Mouse (Mus musculus) liver, postnatal 0 days (tissue): ENCODE data around the gene Steap3. TPM values are rescaled to one million over a fixed set of nuclear protein-coding genes. Genes with fewer than 3 reads are reported as not detected.
"Not testable (repeated sequence)": the region's sequence is repeated elsewhere in the genome, so short reads cannot be mapped to it uniquely, and the experiment has no call there.

Source experiments
- ATAC-seq: fragments of 200-750 bp; cut with Nextera tagmentation; 2 replicates; pipeline ENCODE4 v1.8.0; 2017; ENCODE audit warnings: mild to moderate bottlenecking, moderate library complexity
- DNase-seq: peaks from one replicate; pipeline ENCODE4 v3.0.0-alpha.2; 2016
- H3K27ac ChIP-seq: fragments of 300-500 bp; sonication (generic); 2 replicates; pipeline ENCODE4 v1.5.1; 2014; ENCODE audit warnings: antibody characterized with exemption, moderate library complexity, mild to moderate bottlenecking, low read depth
- H3K27me3 ChIP-seq: fragments of 300-500 bp; sonication (generic); 2 replicates; pipeline ENCODE4 v1.6.1; 2014; ENCODE audit warnings: low read length, control low read depth, mixed read lengths; ENCODE audit not compliant: insufficient read depth
- H3K36me3 ChIP-seq: fragments of 300-500 bp; sonication (generic); replicated peaks from 2 replicates; pipeline ENCODE4 v1.6.1; 2014; ENCODE audit warnings: mild to moderate bottlenecking, control low read depth, low read length, moderate library complexity, mixed read lengths; ENCODE audit not compliant: insufficient read depth
- H3K4me1 ChIP-seq: fragments of 300-500 bp; sonication (generic); 2 replicates; pipeline ENCODE4 v1.6.1; 2014; ENCODE audit warnings: antibody characterized with exemption, mild to moderate bottlenecking, control low read depth; ENCODE audit not compliant: insufficient read depth
- H3K4me2 ChIP-seq: fragments of 300-500 bp; sonication (generic); 2 replicates; pipeline ENCODE4 v1.6.1; 2014; ENCODE audit warnings: low read depth, mild to moderate bottlenecking, low read length, moderate library complexity, mixed read lengths
- H3K4me3 ChIP-seq: fragments of 300-500 bp; sonication (generic); 2 replicates; pipeline ENCODE4 v1.5.1; 2014; ENCODE audit warnings: low read depth, low read length
- H3K9ac ChIP-seq: fragments of 300-500 bp; sonication (generic); replicated peaks from 2 replicates; pipeline ENCODE4 v1.6.1; 2014; ENCODE audit warnings: mild to moderate bottlenecking, moderate library complexity
- H3K9me3 ChIP-seq: fragments of 300-500 bp; sonication (generic); 2 replicates; pipeline ENCODE4 v1.6.1; 2016; ENCODE audit warnings: mild to moderate bottlenecking, control low read depth, low read length, mixed read lengths
- CTCF ChIP-seq: sonication (generic); IDR thresholded peaks from 2 replicates; pipeline ENCODE4 v1.5.1; 2016; ENCODE audit warnings: antibody characterized with exemption, low read depth
- EP300 ChIP-seq: IDR thresholded peaks from 2 replicates; pipeline ENCODE4 v1.6.1; 2016; ENCODE audit warnings: antibody characterized with exemption, low read depth, mild to moderate bottlenecking
- WGBS: fragments of 180-500 bp; shearing (Covaris S2); extraction: QIAGEN DNeasy Blood & Tissue Kit; methylation state at CpG from one replicate; pipeline ENCODE4 v1.1.7; 2014; ENCODE audit not compliant: insufficient replicate concordance; 5-methylcytosine and 5-hydroxymethylcytosine counted together
- polyA plus RNA-seq: library from polyadenylated mRNA; unstranded; fragments of >200 nt; fragmentation: Nextera tagmentation; extraction: Ambion mirVana; gene quantifications from 2 replicates; pipeline ENCODE4 v1.2.1, GENCODE M21; 2015

The Steap3 gene
- polyA plus RNA-seq, 1 experiment from 2014 or later = 27.2 TPM

GRCm38 (mm10) chr1:120289843-120290242 is 17.3 kb upstream of the Steap3 start:
- Histone ChIP-seq H3K9ac (no peak overlapping the region), H3K27ac (no peak overlapping the region), H3K4me1 (no peaks in the 10 kb centered on the region), H3K27me3 (no peaks in the 10 kb centered on the region), H3K4me3 (no peak overlapping the region), H3K36me3 (no peaks in the 10 kb centered on the region), H3K9me3 (peaks cover 11% of the 10 kb centered on the region; the same call in 1 of the 2 replicates), H3K4me2 (no peak overlapping the region)
- TF ChIP-seq EP300 (no peak), CTCF (peak; percentile 43)
- WGBS = 53% methylated on average over 2 of the region's 2 CpGs
- DNase-seq (no peak), ATAC-seq (no peak)

- no peak for DNase-seq
- peaks cover 7% of the 10 kb centered on the region; the same call in 1 of the 2 replicates for H3K9me3 ChIP-seq
- TF ChIP-seq CTCF (no peak), EP300 (no peak)
- no peak for ATAC-seq
- H3K9ac ChIP-seq = no peak overlapping the region
- H3K4me3 ChIP-seq = no peak overlapping the region
- H3K4me1 ChIP-seq = no peaks in the 10 kb centered on the region
- H3K36me3 ChIP-seq = no peaks in the 10 kb centered on the region
- 63% methylated on average over 4 of the region's 4 CpGs for WGBS
- H3K27ac ChIP-seq = no peak overlapping the region
- no peak overlapping the region for H3K4me2 ChIP-seq
- H3K27me3 ChIP-seq = no peaks in the 10 kb centered on the region
Measured at GRCm38 (mm10) chr1:120287679-120288078, 15.2 kb upstream of the Steap3 start.

- peak; percentile 48 for ATAC-seq
- H3K36me3 ChIP-seq, H3K4me3 ChIP-seq, H3K27ac ChIP-seq, H3K9ac ChIP-seq, H3K4me2 ChIP-seq, DNase-seq, H3K27me3 ChIP-seq, H3K4me1 ChIP-seq, H3K9me3 ChIP-seq: not testable (repeated sequence)
- WGBS = 91% methylated on average over 1 of the region's 1 CpGs
Measured at GRCm38 (mm10) chr1:120276058-120276457, 3.6 kb upstream of the Steap3 start.

- no peak for TF ChIP-seq CTCF
- no peak for TF ChIP-seq EP300
- ATAC-seq (no peak), DNase-seq (no peak)
- peaks cover 17% of the 10 kb centered on the region for H3K4me1 ChIP-seq
- H3K27me3 ChIP-seq = no peaks in the 10 kb centered on the region
- H3K4me3 ChIP-seq = no peak overlapping the region
- no peak overlapping the region for H3K4me2 ChIP-seq
- H3K9ac ChIP-seq = no peak overlapping the region
- 80% methylated on average over 3 of the region's 3 CpGs for WGBS
- no peaks in the 10 kb centered on the region for H3K9me3 ChIP-seq
- no peak overlapping the region for H3K27ac ChIP-seq
- no peaks in the 10 kb centered on the region for H3K36me3 ChIP-seq
Measured at GRCm38 (mm10) chr1:120275224-120275623, 2.7 kb upstream of the Steap3 start.

GRCm38 (mm10) chr1:120270882-120271281 is 1.6 kb downstream of the Steap3 start:
- TF ChIP-seq CTCF (no peak), EP300 (no peak)
- H3K27ac ChIP-seq = peak overlapping the region; percentile 78; the same call in 1 of the 2 replicates
- H3K4me3 ChIP-seq = peak overlapping the region; percentile 57
- peaks cover 57% of the 10 kb centered on the region for H3K4me1 ChIP-seq
- H3K4me2 ChIP-seq = peak overlapping the region; percentile 97
- DNase-seq (no peak), ATAC-seq (peak; percentile 28; the same call in 1 of the 2 replicates)
- H3K36me3 ChIP-seq = no peaks in the 10 kb centered on the region
- H3K9me3 ChIP-seq = no peaks in the 10 kb centered on the region
- WGBS = 56% methylated on average over 3 of the region's 3 CpGs
- peak overlapping the region; percentile 71 for H3K9ac ChIP-seq
- H3K27me3 ChIP-seq = no peaks in the 10 kb centered on the region

- peak; percentile 71 for DNase-seq
- peak overlapping the region; percentile 71 for H3K9ac ChIP-seq
- TF ChIP-seq CTCF = no peak
- no peak for TF ChIP-seq EP300
- no peaks in the 10 kb centered on the region for H3K27me3 ChIP-seq
- peak; percentile 74 for ATAC-seq
- H3K4me3 ChIP-seq = peak overlapping the region; percentile 57
- peak overlapping the region; percentile 78 for H3K27ac ChIP-seq
- H3K4me2 ChIP-seq = peak overlapping the region; percentile 97
- peaks cover 63% of the 10 kb centered on the region for H3K4me1 ChIP-seq
- H3K36me3 ChIP-seq = no peaks in the 10 kb centered on the region
- WGBS = 49% methylated on average over 7 of the region's 7 CpGs
- no peaks in the 10 kb centered on the region for H3K9me3 ChIP-seq
Measured at GRCm38 (mm10) chr1:120270115-120270514, 2.4 kb downstream of the Steap3 start.

- TF ChIP-seq CTCF (no peak), EP300 (peak; percentile 37; the same call in 1 of the 2 replicates)
- DNase-seq (no peak), ATAC-seq (0 out of 2 replicates have a peak, but pooled peaks have one; percentile 7)
- peaks cover 85% of the 10 kb centered on the region for H3K4me1 ChIP-seq
- H3K4me3 ChIP-seq = peak overlapping the region; percentile 57
- WGBS = 40% methylated on average over 3 of the region's 3 CpGs
- peak overlapping the region; percentile 97 for H3K4me2 ChIP-seq
- peak overlapping the region; percentile 71 for H3K9ac ChIP-seq
- H3K36me3 ChIP-seq = peaks cover 3% of the 10 kb centered on the region; the same call in 1 of the 2 replicates
- H3K27ac ChIP-seq = peak overlapping the region; percentile 95
- no peaks in the 10 kb centered on the region for H3K27me3 ChIP-seq
- no peaks in the 10 kb centered on the region for H3K9me3 ChIP-seq
Measured at GRCm38 (mm10) chr1:120267631-120268030, 4.9 kb downstream of the Steap3 start.
